Mouse (Mus musculus): ENCODE data around the gene 1810043G02Rik. TPM values are rescaled to one million over a fixed set of nuclear protein-coding genes. Genes with fewer than 3 reads are reported as not detected.
A peak's percentile ranks its signal among the peaks of the same experiment; 100 is the strongest.
"Not testable (repeated sequence)": the region's sequence is repeated elsewhere in the genome, so short reads cannot be mapped to it uniquely, and the experiment has no call there.

Gene 1810043G02Rik
- polyA plus RNA-seq (2015; fragmentation: Nextera tagmentation; extraction: Ambion mirVana) = 33.9 and 34.2 TPM in 2 replicates

GRCm38 (mm10) chr10:77978351-77979350 lies at the start of gene 1810043G02Rik:
Gene 1810043G02Rik (plus strand): TSS chr10:77978524.
- H3K4me2 ChIP-seq (replicated peaks; ENCODE audit: low read depth, low read length) = peak within 1 kb of the TSS; percentile 61
- H3K9me3 ChIP-seq (ENCODE audit: low read length) = no peaks in the 10 kb centered on the region
- peak; percentile 98 for ATAC-seq (ENCODE audit: low FRiP score, low TSS enrichment)
- peak within 1 kb of the TSS; percentile 46; the same call in 1 of the 2 replicates for H3K27ac ChIP-seq (ENCODE audit: low read length)
- 0 out of 2 replicates have a peak, but pooled peaks cover 10% of the 10 kb centered on the region for H3K36me3 ChIP-seq (ENCODE audit: insufficient read depth, low read length)
- H3K4me3 ChIP-seq (ENCODE audit: low read length) = peak within 1 kb of the TSS; percentile 75
- H3K27me3 ChIP-seq (ENCODE audit: insufficient read depth, low read length) = no peaks in the 10 kb centered on the region
- peak within 1 kb of the TSS; percentile 82 for H3K9ac ChIP-seq (replicated peaks; ENCODE audit: low read length)
- under 1% methylated on average over 57 of the region's 57 CpGs for WGBS
- peaks cover 15% of the 10 kb centered on the region for H3K4me1 ChIP-seq (ENCODE audit: insufficient read depth, low read length)

- Histone ChIP-seq H3K36me3 (ENCODE audit: insufficient read depth, low read length) (no peaks in the 10 kb centered on the region), H3K9me3 (ENCODE audit: low read length) (no peaks in the 10 kb centered on the region), H3K4me3 (ENCODE audit: low read length) (no peak overlapping the region), H3K27ac (ENCODE audit: low read length) (no peak overlapping the region), H3K27me3 (ENCODE audit: insufficient read depth, low read length) (no peaks in the 10 kb centered on the region), H3K4me2 (replicated peaks; ENCODE audit: low read depth, low read length) (no peak overlapping the region), H3K4me1 (ENCODE audit: insufficient read depth, low read length) (no peaks in the 10 kb centered on the region), H3K9ac (replicated peaks; ENCODE audit: low read length) (no peak overlapping the region)
- no peak for ATAC-seq (ENCODE audit: low FRiP score, low TSS enrichment)
- WGBS = 79% methylated on average over 2 of the region's 2 CpGs
Measured at GRCm38 (mm10) chr10:77939685-77940084, 38.6 kb upstream of the 1810043G02Rik start.

GRCm38 (mm10) chr10:77950468-77950867 lies 27.9 kb upstream of the 1810043G02Rik start:
- not testable (repeated sequence) for H3K36me3 ChIP-seq (ENCODE audit: insufficient read depth, low read length); H3K4me1 ChIP-seq (ENCODE audit: insufficient read depth, low read length); H3K4me3 ChIP-seq (ENCODE audit: low read length); H3K9ac ChIP-seq (replicated peaks; ENCODE audit: low read length); H3K27me3 ChIP-seq (ENCODE audit: insufficient read depth, low read length); ATAC-seq (ENCODE audit: low FRiP score, low TSS enrichment); H3K9me3 ChIP-seq (ENCODE audit: low read length); H3K27ac ChIP-seq (ENCODE audit: low read length); H3K4me2 ChIP-seq (replicated peaks; ENCODE audit: low read depth, low read length)
- 95% methylated on average over 8 of the region's 12 CpGs for WGBS

- no peaks in the 10 kb centered on the region for H3K9me3 ChIP-seq (ENCODE audit: low read length)
- ATAC-seq (ENCODE audit: low FRiP score, low TSS enrichment) = no peak
- no peak overlapping the region for H3K9ac ChIP-seq (replicated peaks; ENCODE audit: low read length)
- no peak overlapping the region for H3K4me3 ChIP-seq (ENCODE audit: low read length)
- no peaks in the 10 kb centered on the region for H3K36me3 ChIP-seq (ENCODE audit: insufficient read depth, low read length)
- H3K4me1 ChIP-seq (ENCODE audit: insufficient read depth, low read length) = no peaks in the 10 kb centered on the region
- no peaks in the 10 kb centered on the region for H3K27me3 ChIP-seq (ENCODE audit: insufficient read depth, low read length)
- WGBS = 89% methylated on average over 2 of the region's 2 CpGs
- H3K27ac ChIP-seq (ENCODE audit: low read length) = no peak overlapping the region
- H3K4me2 ChIP-seq (replicated peaks; ENCODE audit: low read depth, low read length) = no peak overlapping the region
Measured at GRCm38 (mm10) chr10:77962725-77963124, 15.6 kb upstream of the 1810043G02Rik start.

DNA sequence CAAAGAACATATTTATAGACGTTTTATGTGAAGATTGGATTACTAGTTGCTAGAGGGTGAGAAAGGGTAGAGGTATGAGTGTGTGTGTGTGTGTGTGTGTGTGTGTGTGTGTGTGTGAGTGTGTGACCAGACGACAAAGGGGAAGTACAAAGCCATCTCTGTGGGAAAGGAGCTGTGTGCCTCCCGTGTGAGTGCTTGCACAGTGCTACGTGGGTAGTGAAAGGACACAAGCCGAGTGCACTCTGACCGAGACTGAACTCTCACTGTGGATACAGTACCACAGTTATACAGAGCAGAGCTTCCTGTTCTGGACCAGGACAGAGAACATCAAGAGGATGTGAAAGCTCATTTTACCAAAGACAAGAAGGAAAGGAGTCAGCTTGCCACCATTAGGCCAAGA lies 14.4 kb upstream of the 1810043G02Rik start:
- no peak for ATAC-seq (ENCODE audit: low FRiP score, low TSS enrichment)
- Histone ChIP-seq H3K27me3 (ENCODE audit: insufficient read depth, low read length) (peaks cover 10% of the 10 kb centered on the region), H3K4me3 (ENCODE audit: low read length) (no peak overlapping the region), H3K9ac (replicated peaks; ENCODE audit: low read length) (no peak overlapping the region), H3K9me3 (ENCODE audit: low read length) (no peaks in the 10 kb centered on the region), H3K4me1 (ENCODE audit: insufficient read depth, low read length) (no peaks in the 10 kb centered on the region), H3K36me3 (ENCODE audit: insufficient read depth, low read length) (no peaks in the 10 kb centered on the region), H3K27ac (ENCODE audit: low read length) (no peak overlapping the region), H3K4me2 (replicated peaks; ENCODE audit: low read depth, low read length) (no peak overlapping the region)
- 77% methylated on average over 6 of the region's 6 CpGs for WGBS

- peak; percentile 67; the same call in 1 of the 2 replicates for ATAC-seq (ENCODE audit: low FRiP score, low TSS enrichment)
- WGBS = 3% methylated on average over 26 of the region's 26 CpGs
- Histone ChIP-seq H3K27ac (ENCODE audit: low read length) (no peak overlapping the region), H3K4me3 (ENCODE audit: low read length) (peak overlapping the region; percentile 26), H3K27me3 (ENCODE audit: insufficient read depth, low read length) (peaks cover 25% of the 10 kb centered on the region), H3K36me3 (ENCODE audit: insufficient read depth, low read length) (no peaks in the 10 kb centered on the region), H3K4me1 (ENCODE audit: insufficient read depth, low read length) (0 out of 2 replicates have a peak, but pooled peaks cover 3% of the 10 kb centered on the region), H3K9ac (replicated peaks; ENCODE audit: low read length) (no peak overlapping the region), H3K4me2 (replicated peaks; ENCODE audit: low read depth, low read length) (peak overlapping the region; percentile 50), H3K9me3 (ENCODE audit: low read length) (no peaks in the 10 kb centered on the region)
Measured at GRCm38 (mm10) chr10:77969274-77969972, 8.9 kb upstream of the 1810043G02Rik start.

GRCm38 (mm10) chr10:77969973-77970325 lies 8.4 kb upstream of the 1810043G02Rik start:
- 16% methylated on average over 8 of the region's 8 CpGs for WGBS
- Histone ChIP-seq H3K9ac (replicated peaks; ENCODE audit: low read length) (no peak overlapping the region), H3K4me3 (ENCODE audit: low read length) (peak overlapping the region; percentile 26), H3K9me3 (ENCODE audit: low read length) (no peaks in the 10 kb centered on the region), H3K27ac (ENCODE audit: low read length) (no peak overlapping the region), H3K27me3 (ENCODE audit: insufficient read depth, low read length) (peaks cover 25% of the 10 kb centered on the region), H3K4me2 (replicated peaks; ENCODE audit: low read depth, low read length) (peak overlapping the region; percentile 50), H3K4me1 (ENCODE audit: insufficient read depth, low read length) (0 out of 2 replicates have a peak, but pooled peaks cover 3% of the 10 kb centered on the region), H3K36me3 (ENCODE audit: insufficient read depth, low read length) (no peaks in the 10 kb centered on the region)
- ATAC-seq (ENCODE audit: low FRiP score, low TSS enrichment) = no peak; the same call in 1 of the 2 replicates

- ATAC-seq (ENCODE audit: low FRiP score, low TSS enrichment) = no peak
- Histone ChIP-seq H3K4me3 (ENCODE audit: low read length) (peak within 1 kb of the TSS; percentile 26), H3K27ac (ENCODE audit: low read length) (no peak within 1 kb of the TSS), H3K36me3 (ENCODE audit: insufficient read depth, low read length) (no peaks in the 10 kb centered on the region), H3K4me2 (replicated peaks; ENCODE audit: low read depth, low read length) (peak within 1 kb of the TSS; percentile 50), H3K27me3 (ENCODE audit: insufficient read depth, low read length) (peaks cover 25% of the 10 kb centered on the region), H3K4me1 (ENCODE audit: insufficient read depth, low read length) (0 out of 2 replicates have a peak, but pooled peaks cover 3% of the 10 kb centered on the region), H3K9me3 (ENCODE audit: low read length) (no peaks in the 10 kb centered on the region), H3K9ac (replicated peaks; ENCODE audit: low read length) (no peak within 1 kb of the TSS)
- 73% methylated on average over 6 of the region's 6 CpGs for WGBS
Measured at GRCm38 (mm10) chr10:77970481-77970880, 7.8 kb upstream of the 1810043G02Rik start, which contains the start of gene Trpm2. Gene Trpm2 (minus strand): TSS chr10:77970563.

GRCm38 (mm10) chr10:77971191-77971590 lies 7.1 kb upstream of the 1810043G02Rik start:
- no peak for ATAC-seq (ENCODE audit: low FRiP score, low TSS enrichment)
- Histone ChIP-seq H3K27ac (ENCODE audit: low read length) (no peak overlapping the region), H3K27me3 (ENCODE audit: insufficient read depth, low read length) (peaks cover 25% of the 10 kb centered on the region), H3K4me1 (ENCODE audit: insufficient read depth, low read length) (0 out of 2 replicates have a peak, but pooled peaks cover 3% of the 10 kb centered on the region), H3K4me3 (ENCODE audit: low read length) (no peak overlapping the region), H3K9ac (replicated peaks; ENCODE audit: low read length) (no peak overlapping the region), H3K9me3 (ENCODE audit: low read length) (no peaks in the 10 kb centered on the region), H3K36me3 (ENCODE audit: insufficient read depth, low read length) (no peaks in the 10 kb centered on the region), H3K4me2 (replicated peaks; ENCODE audit: low read depth, low read length) (no peak overlapping the region)
- WGBS = 82% methylated on average over 10 of the region's 10 CpGs

All from kidney, embryonic 16.5 days (tissue).